Mouse (Mus musculus): ENCODE measurements around the gene Ptprj. TPM values are rescaled to one million over a fixed set of nuclear protein-coding genes. Genes with fewer than 3 reads are reported as not detected.
A peak's percentile ranks its signal among the peaks of the same experiment; 100 is the strongest.

The Ptprj gene
- polyA plus RNA-seq, 1 experiment from 2014 or later = 7.9 TPM

DNA sequence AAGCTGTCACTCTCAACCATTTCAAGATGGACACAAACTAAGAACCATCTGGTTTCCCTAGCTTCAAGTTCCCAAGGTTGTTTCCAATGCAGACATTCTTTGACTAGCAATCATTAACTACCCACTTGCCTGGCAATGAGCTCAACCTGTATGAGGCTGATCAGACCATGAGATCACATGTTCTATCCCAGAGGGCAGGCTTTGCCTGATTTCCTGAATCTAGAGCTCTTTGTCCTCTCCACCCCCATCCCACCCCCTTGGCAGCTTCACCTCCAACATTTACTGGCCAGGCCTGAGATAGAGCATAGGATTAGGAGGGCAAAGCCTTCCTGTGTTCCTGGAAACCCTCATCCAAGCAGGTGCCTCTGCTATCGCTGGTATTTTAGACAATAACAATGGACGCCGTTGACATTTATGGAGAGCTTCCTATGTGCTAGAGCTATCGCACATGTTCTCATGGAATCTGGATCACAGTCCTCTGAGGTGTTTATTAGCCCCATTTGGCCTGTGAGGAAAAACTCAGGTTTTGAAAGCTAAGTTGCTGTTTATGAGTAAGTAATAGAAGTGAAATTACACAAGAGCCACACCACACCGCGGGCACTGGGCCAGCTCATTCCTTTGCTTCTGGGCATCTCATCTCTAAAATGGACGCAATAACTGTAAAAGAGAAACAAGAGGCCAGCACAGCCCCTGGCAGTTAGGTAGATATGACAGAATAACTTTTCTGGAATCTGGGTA lies 15.1 kb downstream of the Ptprj start:
- ATAC-seq (ENCODE audit: low FRiP score) (no peak), DNase-seq (ENCODE audit: low spot score) (no peak)
- Histone ChIP-seq H3K27me3 (ENCODE audit: control insufficient read depth, insufficient read depth, low read length) (no peaks in the 10 kb centered on the region), H3K9me3 (ENCODE audit: control insufficient read depth, low read length) (no peaks in the 10 kb centered on the region), H3K4me1 (replicated peaks; ENCODE audit: control insufficient read depth, insufficient read depth, low read length) (0 out of 2 replicates have a peak, but pooled peaks cover 2% of the 10 kb centered on the region), H3K27ac (no peak overlapping the region), H3K9ac (no peak overlapping the region), H3K4me3 (replicated peaks; ENCODE audit: low read length) (no peak overlapping the region), H3K36me3 (replicated peaks; ENCODE audit: control insufficient read depth, insufficient read depth) (no peaks in the 10 kb centered on the region), H3K4me2 (replicated peaks) (no peak overlapping the region)
- 97% methylated on average over 7 of the region's 7 CpGs for WGBS

DNA sequence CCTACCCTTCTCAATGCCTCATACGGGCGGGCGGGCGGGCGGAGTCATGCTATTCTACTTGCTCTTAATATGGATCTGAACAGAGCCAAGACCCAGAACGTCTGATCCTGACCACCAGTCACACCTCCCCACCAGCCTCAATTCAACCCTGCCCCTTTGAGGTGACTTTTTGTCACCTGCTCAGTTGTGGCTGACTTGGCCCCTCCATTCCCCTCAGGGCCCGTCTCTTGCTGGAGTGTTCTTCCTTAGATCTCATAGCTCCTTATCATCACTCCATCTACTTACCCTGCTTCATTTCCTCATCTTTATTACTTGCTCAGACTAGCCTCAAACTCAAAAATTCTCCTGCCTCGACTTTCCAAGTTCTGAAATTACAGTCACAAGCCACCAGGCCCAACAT lies 15.9 kb downstream of the Ptprj start:
- WGBS = 88% methylated on average over 8 of the region's 8 CpGs
- Histone ChIP-seq H3K4me2 (replicated peaks) (no peak overlapping the region), H3K9me3 (ENCODE audit: control insufficient read depth, low read length) (no peaks in the 10 kb centered on the region), H3K4me3 (replicated peaks; ENCODE audit: low read length) (no peak overlapping the region), H3K9ac (no peak overlapping the region), H3K27ac (no peak overlapping the region), H3K4me1 (replicated peaks; ENCODE audit: control insufficient read depth, insufficient read depth, low read length) (0 out of 2 replicates have a peak, but pooled peaks cover 2% of the 10 kb centered on the region), H3K36me3 (replicated peaks; ENCODE audit: control insufficient read depth, insufficient read depth) (no peaks in the 10 kb centered on the region), H3K27me3 (ENCODE audit: control insufficient read depth, insufficient read depth, low read length) (no peaks in the 10 kb centered on the region)
- no peak for ATAC-seq (ENCODE audit: low FRiP score)
- no peak for DNase-seq (ENCODE audit: low spot score)

DNA sequence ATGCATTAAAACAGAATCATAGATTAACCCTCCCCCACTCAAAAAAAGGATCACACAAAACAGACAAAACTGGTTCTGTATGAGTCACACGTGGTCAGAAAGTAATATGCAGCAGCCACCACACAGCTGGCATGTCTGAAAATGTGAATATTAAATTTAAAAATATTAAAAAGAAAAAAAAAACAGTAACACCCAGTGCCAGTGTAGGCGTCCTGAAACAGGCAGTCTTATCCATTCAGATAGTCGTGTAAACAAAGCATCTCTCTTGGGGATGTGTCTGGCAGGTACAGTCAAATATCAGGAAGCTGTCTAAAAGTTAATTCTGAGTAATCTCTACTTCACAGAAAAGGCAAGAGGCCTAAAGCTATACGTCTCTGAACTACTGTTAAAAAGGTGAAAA lies 17.3 kb downstream of the Ptprj start:
- Histone ChIP-seq H3K9me3 (ENCODE audit: control insufficient read depth, low read length) (no peaks in the 10 kb centered on the region), H3K4me2 (replicated peaks) (no peak overlapping the region), H3K27me3 (ENCODE audit: control insufficient read depth, insufficient read depth, low read length) (no peaks in the 10 kb centered on the region), H3K9ac (no peak overlapping the region), H3K4me3 (replicated peaks; ENCODE audit: low read length) (no peak overlapping the region), H3K36me3 (replicated peaks; ENCODE audit: control insufficient read depth, insufficient read depth) (no peaks in the 10 kb centered on the region), H3K4me1 (replicated peaks; ENCODE audit: control insufficient read depth, insufficient read depth, low read length) (0 out of 2 replicates have a peak, but pooled peaks cover 2% of the 10 kb centered on the region), H3K27ac (no peak overlapping the region)
- WGBS = 88% methylated on average over 4 of the region's 4 CpGs
- no peak for ATAC-seq (ENCODE audit: low FRiP score)
- DNase-seq (ENCODE audit: low spot score) = no peak

DNA sequence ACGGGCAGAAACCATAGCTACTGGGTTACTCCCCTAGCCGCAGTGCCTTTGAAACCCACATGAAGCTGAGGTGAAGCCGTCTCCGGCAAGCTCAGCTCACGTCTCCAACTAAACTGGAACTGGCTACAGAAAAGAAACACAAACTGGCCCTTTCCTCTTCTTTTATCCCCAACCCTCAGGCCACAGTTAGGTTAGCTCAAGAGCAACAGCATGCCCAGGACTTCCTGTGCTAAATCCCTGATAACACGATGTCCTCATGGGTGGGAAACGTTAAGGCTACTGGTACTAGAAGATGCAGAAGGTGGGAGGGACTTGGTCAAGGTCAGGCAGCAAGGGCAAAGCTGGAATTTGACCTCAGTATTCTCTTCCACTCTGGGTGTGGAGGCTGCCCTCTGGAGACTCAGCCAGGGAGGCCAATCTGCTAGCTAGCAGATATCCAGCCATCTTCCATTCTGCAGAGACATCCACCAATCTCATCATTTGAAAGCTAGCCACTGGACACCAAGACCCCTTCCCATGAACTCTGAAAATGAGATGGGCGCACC lies 18.2 kb downstream of the Ptprj start:
- no peaks in the 10 kb centered on the region for H3K27me3 ChIP-seq (ENCODE audit: control insufficient read depth, insufficient read depth, low read length)
- WGBS = 88% methylated on average over 8 of the region's 8 CpGs

DNA sequence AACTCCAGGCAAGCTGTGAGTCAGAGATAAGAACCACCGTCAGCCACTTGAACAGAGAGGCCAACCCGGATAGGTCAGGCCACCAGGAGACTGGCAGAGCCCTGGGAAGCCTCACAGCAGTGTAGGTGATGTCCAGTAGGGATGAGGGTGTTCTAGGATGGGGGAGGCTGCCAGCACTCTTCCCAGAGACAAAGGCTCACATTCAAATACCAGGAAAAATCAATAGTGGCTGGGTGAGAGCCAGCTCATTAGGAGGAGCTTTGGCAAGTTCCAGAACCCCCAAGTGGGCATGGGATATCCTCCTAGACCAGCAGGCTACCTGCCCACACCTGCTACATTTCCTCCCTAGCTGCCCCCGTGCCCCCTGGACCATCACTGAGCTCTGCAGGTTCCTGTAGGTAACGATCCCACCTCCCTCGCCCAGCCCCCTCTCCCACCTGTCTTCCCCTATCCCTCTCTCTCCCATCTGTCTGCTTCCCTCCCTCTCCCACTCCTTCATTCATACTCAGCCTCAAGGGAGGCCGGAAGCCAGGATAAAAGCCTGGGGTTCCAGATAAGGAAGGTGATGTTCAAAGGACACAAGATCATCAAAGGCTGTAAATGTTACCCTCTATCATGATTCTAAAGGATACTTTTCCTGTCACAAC lies 20.1 kb downstream of the Ptprj start:
- ATAC-seq (ENCODE audit: low FRiP score) = peak; percentile 39; the same call in 1 of the 2 replicates
- Histone ChIP-seq H3K9ac (no peak overlapping the region), H3K4me2 (replicated peaks) (no peak overlapping the region), H3K9me3 (ENCODE audit: control insufficient read depth, low read length) (no peaks in the 10 kb centered on the region), H3K36me3 (replicated peaks; ENCODE audit: control insufficient read depth, insufficient read depth) (no peaks in the 10 kb centered on the region), H3K27ac (no peak overlapping the region), H3K4me1 (replicated peaks; ENCODE audit: control insufficient read depth, insufficient read depth, low read length) (no peaks in the 10 kb centered on the region), H3K4me3 (replicated peaks; ENCODE audit: low read length) (no peak overlapping the region), H3K27me3 (ENCODE audit: control insufficient read depth, insufficient read depth, low read length) (no peaks in the 10 kb centered on the region)
- no peak for DNase-seq (ENCODE audit: low spot score)
- 55% methylated on average over 6 of the region's 6 CpGs for WGBS

More for the DNA sequence above, 18.2 kb downstream of the Ptprj start:
- Histone ChIP-seq H3K4me2 (replicated peaks) (no peak overlapping the region), H3K4me3 (replicated peaks; ENCODE audit: low read length) (no peak overlapping the region), H3K9me3 (ENCODE audit: control insufficient read depth, low read length) (no peaks in the 10 kb centered on the region), H3K36me3 (replicated peaks; ENCODE audit: control insufficient read depth, insufficient read depth) (no peaks in the 10 kb centered on the region), H3K9ac (no peak overlapping the region), H3K27ac (no peak overlapping the region), H3K4me1 (replicated peaks; ENCODE audit: control insufficient read depth, insufficient read depth, low read length) (0 out of 2 replicates have a peak, but pooled peaks cover 2% of the 10 kb centered on the region)
- DNase-seq (ENCODE audit: low spot score) (no peak), ATAC-seq (ENCODE audit: low FRiP score) (no peak)

DNA sequence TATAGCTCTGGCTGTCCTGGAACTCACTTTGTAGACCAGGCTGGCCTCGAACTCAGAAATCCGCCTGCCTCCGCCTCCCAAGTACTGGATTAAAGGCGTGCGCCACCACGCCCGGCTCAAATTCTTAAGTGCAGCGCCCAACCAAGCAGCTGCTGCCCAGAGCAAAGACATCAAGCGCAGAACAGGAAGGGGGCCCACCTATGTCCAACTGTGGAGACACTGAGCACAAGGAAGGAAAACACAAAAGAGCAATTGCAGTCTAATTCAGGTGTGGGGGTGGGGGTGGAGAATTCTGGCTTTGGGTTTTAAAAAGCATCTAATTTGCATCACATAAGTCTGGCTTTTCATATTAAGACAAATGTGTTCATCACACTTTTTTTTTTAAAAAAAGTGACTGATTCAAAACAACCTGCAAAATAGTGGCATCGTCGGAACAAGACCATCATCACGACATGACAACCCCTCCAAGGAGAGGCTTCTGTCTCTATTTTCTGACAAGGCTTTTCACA lies 20.7 kb downstream of the Ptprj start:
- ATAC-seq (ENCODE audit: low FRiP score) = no peak
- Histone ChIP-seq H3K27ac (no peak overlapping the region), H3K36me3 (replicated peaks; ENCODE audit: control insufficient read depth, insufficient read depth) (no peaks in the 10 kb centered on the region), H3K4me3 (replicated peaks; ENCODE audit: low read length) (no peak overlapping the region), H3K4me1 (replicated peaks; ENCODE audit: control insufficient read depth, insufficient read depth, low read length) (no peaks in the 10 kb centered on the region), H3K27me3 (ENCODE audit: control insufficient read depth, insufficient read depth, low read length) (no peaks in the 10 kb centered on the region), H3K9me3 (ENCODE audit: control insufficient read depth, low read length) (no peaks in the 10 kb centered on the region), H3K9ac (no peak overlapping the region), H3K4me2 (replicated peaks) (no peak overlapping the region)
- no peak for DNase-seq (ENCODE audit: low spot score)
- WGBS = 83% methylated on average over 12 of the region's 12 CpGs

DNA sequence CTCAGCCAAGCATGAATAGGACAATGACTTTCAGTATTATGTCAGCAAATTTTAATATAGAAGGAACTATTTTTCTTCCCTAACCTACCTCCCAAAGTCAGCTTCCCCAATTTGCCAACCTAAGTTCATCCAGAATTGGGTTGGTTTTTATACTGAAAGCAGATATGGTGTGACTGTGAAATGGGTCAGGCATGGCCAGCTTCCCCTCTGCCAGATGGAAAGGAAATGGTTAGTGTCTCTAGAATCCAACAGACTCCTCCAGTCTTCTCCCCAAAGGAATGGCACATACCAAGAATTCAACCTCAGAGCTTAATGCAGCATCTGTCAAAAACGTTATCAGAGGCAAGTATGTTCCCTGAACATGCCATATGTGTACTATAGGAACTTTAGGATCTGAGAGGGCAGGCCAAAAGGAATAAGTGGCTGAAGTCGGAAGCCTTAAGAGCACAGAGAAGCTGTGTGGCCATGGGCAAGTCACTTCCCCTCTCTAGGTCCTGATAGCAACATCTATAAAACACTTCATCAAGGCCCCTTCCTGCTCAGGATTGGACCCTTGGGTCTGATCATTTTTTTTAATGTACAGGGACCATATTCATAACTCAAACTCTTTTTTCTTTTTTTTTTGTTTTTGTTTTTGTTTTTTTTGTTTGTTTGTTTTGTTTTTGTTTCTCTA lies 21.3 kb downstream of the Ptprj start:
- H3K4me3 ChIP-seq (replicated peaks; ENCODE audit: low read length) = no peak overlapping the region
- no peak overlapping the region for H3K9ac ChIP-seq
- H3K4me1 ChIP-seq (replicated peaks; ENCODE audit: control insufficient read depth, insufficient read depth, low read length) = no peaks in the 10 kb centered on the region
- 86% methylated on average over 2 of the region's 2 CpGs for WGBS
- H3K27ac ChIP-seq = no peak overlapping the region
- DNase-seq (ENCODE audit: low spot score) (no peak), ATAC-seq (ENCODE audit: low FRiP score) (no peak)
- H3K36me3 ChIP-seq (replicated peaks; ENCODE audit: control insufficient read depth, insufficient read depth) = no peaks in the 10 kb centered on the region
- H3K9me3 ChIP-seq (ENCODE audit: control insufficient read depth, low read length) = no peaks in the 10 kb centered on the region
- H3K27me3 ChIP-seq (ENCODE audit: control insufficient read depth, insufficient read depth, low read length) = no peaks in the 10 kb centered on the region
- H3K4me2 ChIP-seq (replicated peaks) = no peak overlapping the region

DNA sequence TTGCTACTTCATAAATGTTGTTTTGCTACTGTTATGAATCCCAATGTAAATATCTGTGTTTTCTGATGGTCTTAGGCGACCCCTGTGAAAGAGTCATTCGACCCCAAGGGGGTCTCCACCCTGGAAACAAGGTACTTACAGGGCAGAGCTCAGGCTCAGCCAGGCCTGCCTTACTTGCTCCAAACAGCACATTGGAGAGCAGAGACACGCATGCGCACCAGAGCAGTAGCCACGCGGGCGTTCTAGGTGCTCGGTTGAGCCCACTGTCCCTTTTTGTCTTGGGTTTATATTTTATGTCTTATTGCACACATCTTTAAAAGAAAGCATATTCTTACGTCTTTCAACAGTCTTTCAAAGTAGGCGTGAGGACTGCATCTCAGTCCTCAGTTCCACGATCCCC lies 22.1 kb downstream of the Ptprj start:
- DNase-seq (ENCODE audit: low spot score) (no peak), ATAC-seq (ENCODE audit: low FRiP score) (no peak)
- H3K4me3 ChIP-seq (replicated peaks; ENCODE audit: low read length) = no peak overlapping the region
- H3K9me3 ChIP-seq (ENCODE audit: control insufficient read depth, low read length) = no peaks in the 10 kb centered on the region
- H3K4me2 ChIP-seq (replicated peaks) = no peak overlapping the region
- H3K27me3 ChIP-seq (ENCODE audit: control insufficient read depth, insufficient read depth, low read length) = no peaks in the 10 kb centered on the region
- no peak overlapping the region for H3K9ac ChIP-seq
- 89% methylated on average over 11 of the region's 11 CpGs for WGBS
- no peaks in the 10 kb centered on the region for H3K4me1 ChIP-seq (replicated peaks; ENCODE audit: control insufficient read depth, insufficient read depth, low read length)
- H3K36me3 ChIP-seq (replicated peaks; ENCODE audit: control insufficient read depth, insufficient read depth) = no peaks in the 10 kb centered on the region
- H3K27ac ChIP-seq = no peak overlapping the region

DNA sequence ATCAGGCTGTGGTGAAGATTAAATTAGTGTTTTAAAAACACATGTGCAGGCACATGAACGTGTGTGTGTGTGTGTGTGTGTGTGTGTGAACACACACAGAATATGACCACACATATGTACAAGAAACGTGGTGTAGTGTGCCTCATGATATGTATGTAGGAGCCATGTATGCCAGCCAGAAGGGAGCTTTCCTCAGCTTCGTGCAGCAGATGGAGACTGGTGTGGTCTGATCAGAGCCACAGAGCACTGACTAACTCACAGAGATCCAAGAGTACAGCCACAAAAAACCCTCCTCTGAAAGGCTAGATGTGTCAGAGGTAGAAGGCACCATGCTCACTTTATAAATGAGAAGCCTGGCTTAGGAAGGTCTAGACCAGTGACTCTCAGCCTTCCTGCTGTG lies 22.5 kb downstream of the Ptprj start:
- Histone ChIP-seq H3K27ac (no peak overlapping the region), H3K4me2 (replicated peaks) (no peak overlapping the region), H3K9me3 (ENCODE audit: control insufficient read depth, low read length) (no peaks in the 10 kb centered on the region), H3K4me1 (replicated peaks; ENCODE audit: control insufficient read depth, insufficient read depth, low read length) (no peaks in the 10 kb centered on the region), H3K36me3 (replicated peaks; ENCODE audit: control insufficient read depth, insufficient read depth) (no peaks in the 10 kb centered on the region), H3K27me3 (ENCODE audit: control insufficient read depth, insufficient read depth, low read length) (no peaks in the 10 kb centered on the region), H3K4me3 (replicated peaks; ENCODE audit: low read length) (no peak overlapping the region), H3K9ac (no peak overlapping the region)
- WGBS = 81% methylated on average over 3 of the region's 3 CpGs
- DNase-seq (ENCODE audit: low spot score) (no peak), ATAC-seq (ENCODE audit: low FRiP score) (no peak)

Measured in hindbrain, embryonic 14.5 days (tissue).